Mouse (Mus musculus): Measurements from ENCODE around the gene Pax6. TPM values are rescaled to one million over a fixed set of nuclear protein-coding genes. Genes with fewer than 3 reads are reported as not detected.
A peak's percentile ranks its signal among the peaks of the same experiment; 100 is the strongest.

Pax6 gene
- polyA plus RNA-seq (2015; fragmentation: Nextera tagmentation; extraction: Ambion mirVana), result 0.39 and 0.55 TPM in 2 replicates

DNA sequence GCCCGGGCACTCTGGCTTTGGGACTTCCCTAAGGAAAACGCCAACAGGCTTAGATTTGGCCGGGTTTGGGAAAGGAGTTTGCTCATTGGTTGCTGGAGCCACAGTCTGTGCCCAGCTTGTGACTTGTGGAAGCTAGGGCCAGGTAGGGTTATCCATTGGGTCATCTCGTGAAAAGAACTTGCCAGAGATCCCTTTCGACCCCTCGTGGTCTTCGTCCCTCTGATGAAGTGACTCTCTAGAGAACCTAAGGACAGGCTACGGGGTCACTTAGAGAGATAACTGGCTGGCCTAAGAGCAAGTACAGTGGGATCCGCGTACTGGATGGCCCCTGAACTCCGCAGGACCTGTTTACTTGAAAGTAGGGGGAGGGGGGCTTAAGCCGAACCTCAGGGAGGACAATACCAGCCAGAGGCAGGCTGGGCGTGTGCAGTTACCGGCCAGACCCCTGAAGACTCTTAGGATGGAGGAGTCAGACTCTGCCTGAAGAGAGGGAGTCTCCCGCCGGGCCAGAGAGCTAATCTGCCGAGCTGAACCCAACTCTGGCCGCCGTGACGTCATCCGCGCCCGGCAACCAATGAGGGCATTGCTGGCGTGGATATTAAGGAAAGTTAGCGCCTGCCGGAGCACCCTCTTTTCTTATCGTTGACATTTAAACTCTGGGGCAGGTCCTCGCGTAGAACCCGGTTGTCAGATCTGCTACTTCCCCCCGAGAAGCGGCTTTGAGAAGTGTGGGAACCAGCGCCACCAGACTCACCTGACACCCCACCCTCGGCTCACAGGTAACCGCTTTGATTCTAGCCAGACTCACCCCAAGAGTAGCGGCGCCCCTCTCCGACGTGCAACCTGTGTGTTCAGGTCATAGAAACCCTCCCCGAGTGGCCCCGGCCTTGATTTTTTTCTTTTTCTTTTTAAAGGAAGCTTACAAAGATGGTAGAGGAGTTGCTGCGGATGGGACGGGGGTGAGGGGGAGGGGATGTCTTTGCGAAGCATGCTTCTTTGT is at the start of gene Pax6:
Pax6 (plus strand) TSS at position 630 of the 1,000 bp plus-strand sequence.
- peak within 1 kb of the TSS; percentile 46 for H3K4me2 ChIP-seq (replicated peaks)
- H3K9ac ChIP-seq, result no peak within 1 kb of the TSS

GRCm38 (mm10) chr2:105648933-105649332 is 19.8 kb upstream of the Pax6 start:
- Histone ChIP-seq H3K36me3 (no peaks in the 10 kb centered on the region), H3K9ac (no peak overlapping the region), H3K4me3 (no peak overlapping the region), H3K27ac (no peak overlapping the region), H3K9me3 (no peaks in the 10 kb centered on the region), H3K4me2 (replicated peaks) (no peak overlapping the region), H3K27me3 (peaks cover 55% of the 10 kb centered on the region), H3K4me1 (no peaks in the 10 kb centered on the region)
- ATAC-seq (ENCODE audit: low FRiP score, low read depth), result no peak
- 74% methylated on average over 2 of the region's 2 CpGs for WGBS

More for the DNA sequence above, at the start of gene Pax6:
- Histone ChIP-seq H3K27me3 (peaks cover 100% of the 10 kb centered on the region), H3K36me3 (no peaks in the 10 kb centered on the region), H3K4me3 (peak within 1 kb of the TSS; percentile 22), H3K9me3 (no peaks in the 10 kb centered on the region), H3K4me1 (peaks cover 18% of the 10 kb centered on the region; the same call in 1 of the 2 replicates), H3K27ac (no peak within 1 kb of the TSS)
- WGBS, result 2% methylated on average over 44 of the region's 44 CpGs
- ATAC-seq (ENCODE audit: low FRiP score, low read depth), result no peak

GRCm38 (mm10) chr2:105656456-105656855 is 12.2 kb upstream of the Pax6 start:
- H3K36me3 ChIP-seq, result no peaks in the 10 kb centered on the region
- WGBS, result 84% methylated on average over 8 of the region's 8 CpGs
- H3K9me3 ChIP-seq, result no peaks in the 10 kb centered on the region
- no peak overlapping the region for H3K27ac ChIP-seq
- H3K4me2 ChIP-seq (replicated peaks), result no peak overlapping the region
- H3K4me1 ChIP-seq, result peaks cover 9% of the 10 kb centered on the region; the same call in 1 of the 2 replicates
- ATAC-seq (ENCODE audit: low FRiP score, low read depth), result no peak
- H3K27me3 ChIP-seq, result peaks cover 91% of the 10 kb centered on the region
- no peak overlapping the region for H3K4me3 ChIP-seq
- no peak overlapping the region for H3K9ac ChIP-seq

DNA sequence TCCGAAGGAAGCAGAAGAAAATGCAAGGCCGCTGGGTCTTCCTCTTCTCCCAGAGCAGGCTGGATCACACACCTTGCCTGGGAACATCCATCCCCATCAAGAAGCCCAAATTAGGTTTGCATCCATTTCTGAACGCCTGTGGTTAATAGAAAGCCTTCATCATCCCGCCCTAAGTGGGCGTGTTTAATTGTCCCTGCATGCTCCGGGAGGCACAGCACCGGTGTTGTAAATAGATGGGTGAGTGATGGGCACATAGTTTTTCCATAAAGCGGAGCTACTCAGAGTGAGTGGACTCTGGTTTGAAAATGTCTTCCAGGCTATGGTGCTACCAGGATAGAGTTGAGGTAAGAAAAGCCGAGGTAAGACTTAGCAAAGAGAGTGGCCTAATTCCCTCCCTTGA is 9.3 kb upstream of the Pax6 start:
- Histone ChIP-seq H3K4me2 (replicated peaks) (peak overlapping the region; percentile 45), H3K4me1 (peaks cover 9% of the 10 kb centered on the region; the same call in 1 of the 2 replicates), H3K36me3 (no peaks in the 10 kb centered on the region), H3K27ac (no peak overlapping the region), H3K9ac (no peak overlapping the region), H3K4me3 (no peak overlapping the region), H3K27me3 (peaks cover 93% of the 10 kb centered on the region), H3K9me3 (no peaks in the 10 kb centered on the region)
- ATAC-seq (ENCODE audit: low FRiP score, low read depth), result no peak
- WGBS, result 6% methylated on average over 9 of the region's 9 CpGs

DNA sequence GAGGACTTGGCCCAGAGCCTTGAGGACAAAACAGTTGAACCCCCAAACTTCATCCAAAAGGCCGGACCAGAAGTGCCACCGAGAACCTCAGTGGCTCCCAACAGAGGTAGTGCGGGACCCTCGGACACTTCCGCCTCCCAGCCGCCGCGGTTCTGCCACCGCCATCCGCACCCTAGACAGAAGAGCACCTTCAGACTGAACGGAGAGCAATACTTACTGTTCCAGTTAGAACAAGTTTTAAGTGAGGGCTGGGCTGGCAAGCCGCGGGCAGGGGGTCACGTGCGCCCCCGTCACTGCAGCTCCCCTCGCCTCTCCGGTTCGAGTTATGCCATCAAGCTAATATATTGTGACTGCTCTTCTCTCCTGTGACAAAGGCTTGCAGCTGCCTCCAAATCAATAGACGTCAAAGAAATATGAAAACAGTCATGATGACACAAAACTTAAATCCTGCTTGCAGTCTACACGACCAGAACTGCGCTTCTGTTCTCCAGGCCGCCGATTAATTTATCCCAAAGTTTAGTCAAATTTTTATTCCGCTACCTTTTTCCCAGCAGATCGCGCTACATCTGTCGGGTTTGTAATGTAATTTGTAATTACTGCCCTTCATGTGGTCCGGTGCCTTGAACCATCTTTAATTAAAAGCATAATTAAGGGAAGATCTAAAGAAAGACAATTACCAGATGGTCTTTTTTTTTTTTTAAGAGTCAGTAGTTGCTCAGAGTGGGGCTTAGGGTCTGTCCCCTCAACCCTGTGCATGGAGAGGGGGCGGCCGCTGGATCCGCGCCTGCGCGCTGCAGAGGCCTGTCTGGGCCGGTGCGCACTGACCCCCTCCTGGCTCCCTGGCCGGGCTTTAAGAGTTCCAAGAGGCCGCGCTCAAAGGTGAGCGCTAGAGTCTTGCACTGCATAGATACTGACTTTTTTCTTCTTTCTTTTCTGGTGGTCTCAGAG is 8.5 kb upstream of the Pax6 start:
- peak overlapping the region; percentile 45 for H3K4me2 ChIP-seq (replicated peaks)
- H3K9ac ChIP-seq, result no peak overlapping the region
- peaks cover 96% of the 10 kb centered on the region for H3K27me3 ChIP-seq
- H3K4me3 ChIP-seq, result peak overlapping the region; percentile 25
- WGBS, result under 1% methylated on average over 41 of the region's 41 CpGs
- no peaks in the 10 kb centered on the region for H3K9me3 ChIP-seq
- H3K36me3 ChIP-seq, result no peaks in the 10 kb centered on the region
- peak; percentile 74; the same call in 1 of the 2 replicates for ATAC-seq (ENCODE audit: low FRiP score, low read depth)
- peaks cover 9% of the 10 kb centered on the region; the same call in 1 of the 2 replicates for H3K4me1 ChIP-seq
- no peak overlapping the region for H3K27ac ChIP-seq

- Histone ChIP-seq H3K27ac (no peak overlapping the region), H3K4me2 (replicated peaks) (0 out of 2 replicates have a peak overlapping the region, but pooled peaks have one; percentile 45), H3K36me3 (no peaks in the 10 kb centered on the region), H3K27me3 (peaks cover 96% of the 10 kb centered on the region), H3K4me1 (peaks cover 9% of the 10 kb centered on the region; the same call in 1 of the 2 replicates), H3K9me3 (no peaks in the 10 kb centered on the region), H3K4me3 (peak overlapping the region; percentile 10; the same call in 1 of the 2 replicates), H3K9ac (no peak overlapping the region)
- no peak for ATAC-seq (ENCODE audit: low FRiP score, low read depth)
- WGBS, result under 1% methylated on average over 25 of the region's 26 CpGs
Observed at GRCm38 (mm10) chr2:105660874-105661622, 7.7 kb upstream of the Pax6 start.

DNA sequence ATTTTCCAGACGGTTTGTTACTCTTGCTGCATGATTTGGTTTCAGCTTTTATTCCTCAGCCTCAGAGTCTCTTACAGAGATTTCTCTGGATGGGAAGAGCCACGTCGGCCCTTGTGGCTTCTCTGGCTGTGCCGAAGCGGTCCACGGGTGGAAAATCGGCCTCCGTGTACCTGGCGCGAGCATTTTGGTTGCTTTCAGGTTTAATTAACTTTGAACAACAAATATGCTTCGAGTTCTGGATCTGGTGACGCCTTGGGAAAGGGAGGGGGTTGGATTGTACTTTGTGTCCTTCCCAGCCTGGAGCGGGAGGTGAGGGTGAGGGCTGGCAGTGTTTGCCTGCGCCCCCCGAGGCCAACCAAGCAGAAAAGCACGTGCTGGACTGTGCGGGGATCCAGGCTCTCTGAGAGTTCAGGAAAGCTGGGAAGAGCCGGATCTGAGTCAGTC is 7.1 kb upstream of the Pax6 start:
- H3K36me3 ChIP-seq, result no peaks in the 10 kb centered on the region
- WGBS, result 1% methylated on average over 18 of the region's 18 CpGs
- no peak overlapping the region for H3K27ac ChIP-seq
- H3K9ac ChIP-seq, result no peak overlapping the region
- no peak overlapping the region for H3K4me2 ChIP-seq (replicated peaks)
- ATAC-seq (ENCODE audit: low FRiP score, low read depth), result no peak
- H3K4me3 ChIP-seq, result no peak overlapping the region
- peaks cover 98% of the 10 kb centered on the region for H3K27me3 ChIP-seq
- no peaks in the 10 kb centered on the region for H3K9me3 ChIP-seq
- H3K4me1 ChIP-seq, result peaks cover 11% of the 10 kb centered on the region; the same call in 1 of the 2 replicates

- H3K27me3 ChIP-seq, result peaks cover 98% of the 10 kb centered on the region
- H3K9me3 ChIP-seq, result no peaks in the 10 kb centered on the region
- H3K9ac ChIP-seq, result no peak overlapping the region
- no peak for ATAC-seq (ENCODE audit: low FRiP score, low read depth)
- H3K27ac ChIP-seq, result no peak overlapping the region
- H3K36me3 ChIP-seq, result no peaks in the 10 kb centered on the region
- H3K4me1 ChIP-seq, result peaks cover 15% of the 10 kb centered on the region; the same call in 1 of the 2 replicates
- no peak overlapping the region for H3K4me3 ChIP-seq
- H3K4me2 ChIP-seq (replicated peaks), result no peak overlapping the region
- 2% methylated on average over 16 of the region's 16 CpGs for WGBS
Observed at GRCm38 (mm10) chr2:105662121-105662520, 6.6 kb upstream of the Pax6 start.

- Histone ChIP-seq H3K36me3 (no peaks in the 10 kb centered on the region), H3K4me3 (no peak overlapping the region), H3K27ac (no peak overlapping the region), H3K27me3 (peaks cover 98% of the 10 kb centered on the region), H3K9ac (no peak overlapping the region), H3K4me2 (replicated peaks) (no peak overlapping the region), H3K9me3 (no peaks in the 10 kb centered on the region), H3K4me1 (peaks cover 20% of the 10 kb centered on the region; the same call in 1 of the 2 replicates)
- 2% methylated on average over 7 of the region's 7 CpGs for WGBS
- no peak for ATAC-seq (ENCODE audit: low FRiP score, low read depth)
Observed at GRCm38 (mm10) chr2:105662606-105663005, 6.1 kb upstream of the Pax6 start.

DNA sequence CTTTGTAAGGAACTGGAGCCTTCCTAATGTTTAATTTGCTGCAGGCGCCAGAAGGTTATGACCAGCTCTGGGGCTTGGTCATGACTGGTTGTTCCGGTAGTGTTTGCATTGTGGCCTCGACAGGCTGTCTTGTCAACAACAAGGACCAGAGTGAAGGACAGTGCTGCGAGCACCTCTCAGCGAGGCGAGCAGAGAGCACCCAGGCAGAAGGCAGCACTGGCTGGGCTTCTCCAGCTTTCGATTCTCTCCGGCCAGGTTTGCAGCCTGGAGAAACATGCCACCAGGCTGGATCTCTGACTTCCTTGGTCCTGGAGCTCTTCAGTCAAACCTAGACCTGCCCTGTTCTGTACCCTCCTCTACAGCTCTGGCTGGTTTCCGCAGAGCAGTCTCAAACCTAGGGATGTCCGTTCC is 5.6 kb upstream of the Pax6 start:
- no peak for ATAC-seq (ENCODE audit: low FRiP score, low read depth)
- WGBS, result 1% methylated on average over 10 of the region's 10 CpGs
- H3K9ac ChIP-seq, result no peak overlapping the region

GRCm38 (mm10) chr2:105664996-105665395 is 3.7 kb upstream of the Pax6 start:
- ATAC-seq (ENCODE audit: low FRiP score, low read depth), result no peak
- WGBS, result 6% methylated on average over 5 of the region's 5 CpGs
- H3K9ac ChIP-seq, result no peak overlapping the region
- H3K36me3 ChIP-seq, result no peaks in the 10 kb centered on the region
- no peak overlapping the region for H3K27ac ChIP-seq
- no peaks in the 10 kb centered on the region for H3K9me3 ChIP-seq
- H3K27me3 ChIP-seq, result peaks cover 99% of the 10 kb centered on the region
- no peak overlapping the region for H3K4me3 ChIP-seq
- H3K4me2 ChIP-seq (replicated peaks), result no peak overlapping the region
- peaks cover 19% of the 10 kb centered on the region; the same call in 1 of the 2 replicates for H3K4me1 ChIP-seq

More for the DNA sequence above, 5.6 kb upstream of the Pax6 start:
- H3K4me2 ChIP-seq (replicated peaks), result no peak overlapping the region
- H3K4me3 ChIP-seq, result no peak overlapping the region
- H3K9me3 ChIP-seq, result no peaks in the 10 kb centered on the region
- no peak overlapping the region for H3K27ac ChIP-seq
- H3K36me3 ChIP-seq, result no peaks in the 10 kb centered on the region
- H3K27me3 ChIP-seq, result peaks cover 99% of the 10 kb centered on the region
- peaks cover 20% of the 10 kb centered on the region; the same call in 1 of the 2 replicates for H3K4me1 ChIP-seq

Data from limb, embryonic 13.5 days (tissue).